Mouse (Mus musculus) erythroblast, embryonic 14.5 days (primary cell): ENCODE results near the gene D930007J09Rik.

Experiments
- GATA1 ChIP-seq: IDR thresholded peaks from 2 replicates; pipeline ENCODE4 v1.6.1; 2012; ENCODE audit warnings: low read length, inconsistent platforms, mixed read lengths
- TAL1 ChIP-seq: IDR thresholded peaks from 3 replicates; pipeline ENCODE4 v1.6.1; 2012; ENCODE audit warnings: low read length, inconsistent platforms, mixed read lengths

- no peak for TF ChIP-seq GATA1
- TF ChIP-seq TAL1 = no peak
Measured at GRCm38 (mm10) chr13:32827951-32828350, 25.3 kb upstream of the D930007J09Rik start.
